Mouse (Mus musculus) cerebellum, adult 2 months (tissue): ENCODE data around the gene Tyrp1.

Experiments used
- CTCF ChIP-seq: fragments of 200-500 bp; IDR thresholded peaks from 2 replicates; pipeline ENCODE4 v1.5.1; 2011; ENCODE audit warnings: low read depth, mild to moderate bottlenecking, control low read depth, low read length, moderate library complexity, borderline replicate concordance; ENCODE audit not compliant: insufficient read depth
- POLR2A ChIP-seq: fragments of 200-500 bp; IDR thresholded peaks from 2 replicates; pipeline ENCODE4 v1.6.1; 2011; ENCODE audit warnings: low read length, control low read depth, borderline replicate concordance; ENCODE audit not compliant: insufficient read depth

DNA sequence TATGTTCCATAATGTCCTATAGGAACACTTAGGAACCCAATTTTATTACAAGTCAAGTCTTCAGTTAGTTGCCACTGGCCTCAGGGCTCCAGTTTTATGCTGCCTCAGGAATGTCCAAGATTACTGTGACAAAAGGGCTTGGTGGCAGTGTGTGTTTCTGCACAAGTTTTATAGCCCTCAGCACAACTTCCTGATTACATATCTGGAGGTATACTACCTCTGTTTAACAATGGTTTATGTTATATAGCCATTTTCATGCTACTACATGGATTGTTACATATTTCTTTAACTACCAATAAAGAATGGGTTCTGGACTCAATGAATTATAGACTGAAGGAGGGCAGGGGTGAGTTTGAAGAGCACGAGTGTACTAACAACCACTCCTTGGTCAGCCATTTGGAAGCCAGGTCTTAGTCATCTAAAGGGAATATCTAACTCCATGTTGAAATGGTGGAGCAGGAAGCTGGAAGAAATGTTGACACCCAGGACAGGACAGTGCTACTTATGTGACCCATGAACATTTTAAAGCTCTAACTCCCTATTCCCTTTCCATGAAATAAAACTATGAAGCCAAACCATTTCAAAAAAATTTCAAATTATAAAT is 48.2 kb downstream of the Tyrp1 start:
- TF ChIP-seq POLR2A (no peak), CTCF (no peak)
